Mouse (Mus musculus) midbrain, postnatal 0 days (tissue): ENCODE measurements around the gene Slc34a3. TPM values are rescaled to one million over a fixed set of nuclear protein-coding genes. Genes with fewer than 3 reads are reported as not detected.

Source experiments
- ATAC-seq: fragments of 200-750 bp; cut with Nextera tagmentation; 2 replicates; pipeline ENCODE4 v1.8.0; 2017; ENCODE audit warnings: moderate number of reproducible peaks, mild to moderate bottlenecking, moderate TSS enrichment, moderate library complexity; ENCODE audit not compliant: low FRiP score
- DNase-seq: peaks from one replicate; pipeline ENCODE4 v3.0.0-alpha.2; 2015; ENCODE audit warnings: low spot score
- H3K27ac ChIP-seq: fragments of 300-500 bp; sonication (generic); 2 replicates; pipeline ENCODE4 v1.5.1; 2014; ENCODE audit warnings: low read depth, mild to moderate bottlenecking, low read length, mixed read lengths
- H3K27me3 ChIP-seq: fragments of 300-500 bp; sonication (generic); 2 replicates; pipeline ENCODE4 v1.6.1; 2014; ENCODE audit warnings: low read length, control low read depth, mixed read lengths; ENCODE audit not compliant: insufficient read depth
- H3K36me3 ChIP-seq: fragments of 300-500 bp; sonication (generic); 2 replicates; pipeline ENCODE4 v1.6.1; 2014; ENCODE audit warnings: low read length, control low read depth, mixed read lengths; ENCODE audit not compliant: insufficient read depth
- H3K4me1 ChIP-seq: fragments of 300-500 bp; sonication (generic); 2 replicates; pipeline ENCODE4 v1.6.1; 2014; ENCODE audit warnings: mild to moderate bottlenecking, control low read depth, antibody characterized with exemption, low read length, mixed read lengths; ENCODE audit not compliant: insufficient read depth
- H3K4me2 ChIP-seq: fragments of 300-500 bp; sonication (generic); 2 replicates; pipeline ENCODE4 v1.6.1; 2014; ENCODE audit warnings: low read depth, mild to moderate bottlenecking, low read length, mixed read lengths; ENCODE audit not compliant: poor library complexity, severe bottlenecking
- H3K4me3 ChIP-seq: fragments of 300-500 bp; sonication (generic); 2 replicates; pipeline ENCODE4 v1.5.1; 2014; ENCODE audit warnings: low read depth, mild to moderate bottlenecking, low read length, moderate library complexity
- H3K9ac ChIP-seq: fragments of 300-500 bp; sonication (generic); replicated peaks from 2 replicates; pipeline ENCODE4 v1.6.1; 2014; ENCODE audit warnings: mild to moderate bottlenecking, low read length, moderate library complexity, mixed read lengths; ENCODE audit not compliant: poor library complexity, severe bottlenecking
- H3K9me3 ChIP-seq: fragments of 300-500 bp; sonication (generic); 2 replicates; pipeline ENCODE4 v1.6.1; 2016; ENCODE audit warnings: low read length, control low read depth
- CTCF ChIP-seq: IDR thresholded peaks from 2 replicates; pipeline ENCODE4 v1.5.1; 2016; ENCODE audit warnings: antibody characterized with exemption, mild to moderate bottlenecking
- WGBS: fragments of 180-500 bp; shearing (Covaris S2); extraction: QIAGEN DNeasy Blood & Tissue Kit; methylation state at CpG from one replicate; pipeline ENCODE4 v1.1.7; 2014; 5-methylcytosine and 5-hydroxymethylcytosine counted together
- polyA plus RNA-seq: library from polyadenylated mRNA; unstranded; fragments of >200 nt; fragmentation: Nextera tagmentation; extraction: Ambion mirVana; gene quantifications from 2 replicates; pipeline ENCODE4 v1.2.1, GENCODE M21; 2015
- total RNA-seq: library from RNA; depleted of rRNA; stranded (reverse); fragments of >200 nt; gene quantifications from 2 replicates; pipeline ENCODE4 v1.2.3, GENCODE M21; 2014

Slc34a3 gene
- total and polyA plus RNA-seq, 2 experiments from 2014 or later, result not detected

GRCm38 (mm10) chr2:25207593-25207992, 26.6 kb downstream of the Slc34a3 start:
- no peaks in the 10 kb centered on the region for H3K27me3 ChIP-seq
- H3K4me2 ChIP-seq, result no peak overlapping the region
- no peak overlapping the region for H3K4me3 ChIP-seq
- H3K9me3 ChIP-seq, result no peaks in the 10 kb centered on the region
- peaks cover 12% of the 10 kb centered on the region; the same call in 1 of the 2 replicates for H3K4me1 ChIP-seq
- no peak overlapping the region for H3K27ac ChIP-seq
- H3K36me3 ChIP-seq, result peaks cover 35% of the 10 kb centered on the region
- WGBS, result 92% methylated on average over 1 of the region's 1 CpGs
- DNase-seq (no peak), ATAC-seq (no peak)
- TF ChIP-seq CTCF, result no peak
- no peak overlapping the region for H3K9ac ChIP-seq

GRCm38 (mm10) chr2:25203631-25204214, 30.4 kb downstream of the Slc34a3 start:
- no peak overlapping the region for H3K9ac ChIP-seq
- DNase-seq (no peak), ATAC-seq (no peak)
- H3K4me3 ChIP-seq, result no peak overlapping the region
- H3K36me3 ChIP-seq, result peaks cover 64% of the 10 kb centered on the region
- no peaks in the 10 kb centered on the region for H3K9me3 ChIP-seq
- H3K27ac ChIP-seq, result no peak overlapping the region
- no peak overlapping the region for H3K4me2 ChIP-seq
- H3K4me1 ChIP-seq, result no peaks in the 10 kb centered on the region; the same call in 1 of the 2 replicates
- no peaks in the 10 kb centered on the region for H3K27me3 ChIP-seq
- TF ChIP-seq CTCF, result peak; percentile 52
- WGBS, result 59% methylated on average over 4 of the region's 4 CpGs

- peaks cover 60% of the 10 kb centered on the region for H3K36me3 ChIP-seq
- no peak overlapping the region for H3K27ac ChIP-seq
- peaks cover 4% of the 10 kb centered on the region; the same call in 1 of the 2 replicates for H3K27me3 ChIP-seq
- ATAC-seq (no peak), DNase-seq (no peak)
- no peaks in the 10 kb centered on the region for H3K9me3 ChIP-seq
- WGBS, result 82% methylated on average over 2 of the region's 2 CpGs
- no peaks in the 10 kb centered on the region for H3K4me1 ChIP-seq
- H3K4me2 ChIP-seq, result no peak overlapping the region
- TF ChIP-seq CTCF, result no peak
- H3K9ac ChIP-seq, result no peak overlapping the region
- H3K4me3 ChIP-seq, result no peak overlapping the region
Observed at GRCm38 (mm10) chr2:25200631-25201030, 33.5 kb downstream of the Slc34a3 start.

- no peak overlapping the region for H3K4me3 ChIP-seq
- no peak overlapping the region for H3K27ac ChIP-seq
- no peak for TF ChIP-seq CTCF
- no peaks in the 10 kb centered on the region for H3K9me3 ChIP-seq
- H3K4me1 ChIP-seq, result no peaks in the 10 kb centered on the region
- no peak overlapping the region for H3K4me2 ChIP-seq
- no peak overlapping the region for H3K9ac ChIP-seq
- peaks cover 4% of the 10 kb centered on the region; the same call in 1 of the 2 replicates for H3K27me3 ChIP-seq
- peaks cover 38% of the 10 kb centered on the region for H3K36me3 ChIP-seq
- DNase-seq (no peak), ATAC-seq (no peak)
Observed at GRCm38 (mm10) chr2:25197946-25198345, 36.2 kb downstream of the Slc34a3 start.

GRCm38 (mm10) chr2:25197191-25197590, 37.0 kb downstream of the Slc34a3 start:
- Histone ChIP-seq H3K27ac (no peak overlapping the region), H3K36me3 (peaks cover 34% of the 10 kb centered on the region), H3K4me1 (no peaks in the 10 kb centered on the region), H3K9ac (no peak overlapping the region), H3K9me3 (no peaks in the 10 kb centered on the region), H3K4me2 (no peak overlapping the region), H3K27me3 (peaks cover 4% of the 10 kb centered on the region; the same call in 1 of the 2 replicates), H3K4me3 (no peak overlapping the region)
- ATAC-seq, result no peak
- no peak for DNase-seq
- TF ChIP-seq CTCF, result no peak
- WGBS, result 22% methylated on average over 2 of the region's 2 CpGs

- 17% methylated on average over 8 of the region's 8 CpGs for WGBS
- Histone ChIP-seq H3K9ac (no peak within 1 kb of the TSS), H3K4me2 (no peak within 1 kb of the TSS), H3K9me3 (no peaks in the 10 kb centered on the region), H3K4me3 (no peak within 1 kb of the TSS), H3K36me3 (peaks cover 30% of the 10 kb centered on the region), H3K27me3 (peaks cover 4% of the 10 kb centered on the region; the same call in 1 of the 2 replicates), H3K4me1 (no peaks in the 10 kb centered on the region), H3K27ac (no peak within 1 kb of the TSS)
- TF ChIP-seq CTCF, result no peak
- no peak for ATAC-seq
- DNase-seq, result no peak
Observed at GRCm38 (mm10) chr2:25196172-25196954, 37.8 kb downstream of the Slc34a3 start, which contains the start of gene Tor4a. Gene Tor4a (minus strand): TSS chr2:25196886.
